Mouse (Mus musculus) heart, adult 2 months (tissue): ENCODE results near the gene Cgnl1.

Experiments used
- CTCF ChIP-seq: fragments of 200-600 bp; IDR thresholded peaks from 2 replicates; pipeline ENCODE4 v1.8.1; 2022; ENCODE audit warnings: antibody characterized with exemption, mild to moderate bottlenecking, moderate library complexity
- POLR2A ChIP-seq: fragments of 200-500 bp; IDR thresholded peaks from 2 replicates; pipeline ENCODE4 v1.6.1; 2011; ENCODE audit warnings: mild to moderate bottlenecking, low read depth, low read length, control low read depth; ENCODE audit not compliant: insufficient read depth

- no peak for TF ChIP-seq CTCF
- peak; percentile 87 for TF ChIP-seq POLR2A
Observed at GRCm38 (mm10) chr9:71591938-71592548, 179.4 kb downstream of the Cgnl1 start, which contains the start of gene Myzap.
